ENCODE assay signal across 14 mouse cellular contexts in the genomic region with DNA sequence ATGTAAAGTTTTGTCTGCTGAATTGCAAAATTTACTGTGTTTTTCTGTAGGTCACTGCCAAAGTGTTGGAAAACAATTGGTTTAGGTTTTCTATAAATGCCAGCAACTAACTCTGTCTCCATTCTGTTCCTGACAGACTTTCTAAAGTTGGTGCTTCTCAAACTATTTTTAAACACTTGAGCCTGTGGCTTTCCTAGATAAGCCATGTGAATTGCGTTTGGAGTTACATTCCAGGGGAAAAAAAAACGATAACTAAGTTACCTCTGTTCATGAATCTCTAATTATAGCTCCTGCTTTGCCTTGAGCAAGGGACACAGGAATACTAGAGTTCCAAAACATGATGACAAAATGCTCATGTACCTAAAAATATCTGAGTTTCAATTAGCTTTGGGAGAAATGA.
"Had no signal": no experiment of that assay in that cellular context is flagged by ENCODE, and none has a peak within 500 bp of the region (broad histone marks: within the 10 kb centered on the region; RNA-seq: fewer than 3 reads in every experiment).

No protein-coding gene starts in this region.

- H3K4me1 ChIP-seq: limb, embryonic 15.5 days; liver, embryonic 12.5 days; midbrain, embryonic 10.5 days; neural tube, embryonic 15.5 days had no signal

- DNase-seq: kidney, postnatal 25 days; lung, embryonic 14.5 days; lung, postnatal 10 days; lung, postnatal 4 days; midbrain, embryonic 14.5 days; thymus, adult 18-20 months; thymus, postnatal 14 days had no signal

- H3K27me3 ChIP-seq: limb, embryonic 15.5 days; liver, embryonic 12.5 days; neural tube, embryonic 15.5 days had no signal

- H3K27ac ChIP-seq: left cerebral cortex, adult 2 months; limb, embryonic 15.5 days; liver, embryonic 12.5 days; midbrain, embryonic 10.5 days; neural tube, embryonic 15.5 days; stomach, postnatal 0 days had no signal

- H3K4me3 ChIP-seq: left cerebral cortex, adult 2 months; limb, embryonic 15.5 days; liver, embryonic 12.5 days; midbrain, embryonic 10.5 days; myocyte; neural tube, embryonic 15.5 days had no signal

- H3K9ac ChIP-seq: limb, embryonic 15.5 days; liver, embryonic 12.5 days; lung, embryonic 14.5 days; neural tube, embryonic 15.5 days had no signal

- ATAC-seq: liver, embryonic 12.5 days had no signal

- H3K4me2 ChIP-seq: limb, embryonic 15.5 days; liver, embryonic 12.5 days; lung, embryonic 14.5 days; neural tube, embryonic 15.5 days had no signal

- H3K36me3 ChIP-seq: limb, embryonic 15.5 days; liver, embryonic 12.5 days; midbrain, embryonic 10.5 days; neural tube, embryonic 15.5 days had no signal

- H3K9me3 ChIP-seq: limb, embryonic 15.5 days; liver, embryonic 12.5 days; midbrain, embryonic 10.5 days; neural tube, embryonic 15.5 days had no signal
